Mouse (Mus musculus) kidney, adult 2 months (tissue): ENCODE measurements at regions not wholly inside any gene's neighbourhood (a gene's known extent, or its start where the extent isn't known, plus 50 kb on each side); places are given as distances from the start of the nearest gene placed in this dataset.

ENCODE experiments used
- CTCF ChIP-seq: fragments of 200-500 bp; conservative IDR thresholded peaks from 2 replicates; pipeline ENCODE4 v1.5.1; 2011; ENCODE audit warnings: low read depth, mild to moderate bottlenecking, control low read depth, low read length, moderate library complexity, mixed read lengths; ENCODE audit not compliant: insufficient read depth, insufficient read length
- POLR2A ChIP-seq: fragments of 200-500 bp; IDR thresholded peaks from one replicate; pipeline ENCODE4 v1.6.1; 2011; ENCODE audit warnings: low read depth, low read length, control low read depth

- TF ChIP-seq CTCF (no peak), POLR2A (no peak)
These were observed 202.7 kb downstream of the Cdh26 start for GRCm38 (mm10) chr2:178632831-178633585.
